Mouse (Mus musculus) subcutaneous adipose tissue, adult 2 months (tissue): Measurements from ENCODE around the gene Gm49395. TPM values are rescaled to one million over a fixed set of nuclear protein-coding genes. Genes with fewer than 3 reads are reported as not detected.

Experiments
- polyA plus RNA-seq: library from polyadenylated mRNA; depleted of rRNA; stranded (reverse); fragments of >200 nt; gene quantifications from 2 replicates; pipeline ENCODE4 v1.2.3, GENCODE M21; 2012; ENCODE audit warnings: low replicate concordance; rRNA removed

Gm49395 gene
- polyA plus RNA-seq, result 4.2 and 6.6 TPM in 2 replicates

DNA sequence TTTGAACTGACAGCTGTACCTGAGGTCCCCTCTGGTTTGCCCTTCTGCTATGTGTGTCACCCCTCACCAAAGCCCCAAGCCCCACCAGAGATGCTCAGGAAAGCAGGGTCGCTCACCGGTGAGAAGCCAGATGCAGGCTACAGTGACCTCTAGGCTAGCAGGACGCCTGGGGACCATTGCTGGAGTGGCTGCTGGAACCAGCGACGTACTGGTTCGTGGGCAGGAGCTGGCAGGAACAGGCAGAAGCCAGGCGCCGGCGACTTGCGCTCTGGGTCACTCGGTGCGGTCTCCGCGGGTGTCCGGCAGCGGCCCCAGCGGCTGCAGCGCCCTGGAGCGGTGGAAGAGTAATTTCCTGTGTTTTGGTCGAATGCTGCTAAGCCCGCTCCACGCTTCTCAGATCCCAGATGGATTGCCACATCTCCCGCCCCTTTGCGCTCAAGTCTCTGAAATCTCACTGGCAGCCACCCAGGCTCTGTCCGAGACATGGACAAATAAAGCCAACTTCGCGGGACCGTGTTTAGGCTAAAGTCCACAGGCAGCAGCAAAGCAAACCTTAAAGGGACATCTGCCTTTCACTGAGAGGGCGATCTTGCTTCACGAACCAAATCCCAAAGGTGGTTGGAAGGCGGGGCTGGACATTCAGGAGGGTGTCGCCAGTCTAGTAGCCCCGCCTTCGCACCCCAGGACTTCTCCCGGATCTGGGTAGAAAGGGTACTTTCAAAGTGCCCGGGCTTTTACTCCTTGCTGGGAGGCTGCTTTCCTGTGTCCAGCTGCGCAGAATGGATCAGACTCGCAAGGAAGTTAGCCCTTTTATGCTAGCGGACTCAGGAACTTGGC lies at the start of gene Gm49395, which contains the start of gene Itga1:
Gene Gm49395, minus strand, starts transcription at position 567 of the 837 bp plus-strand sequence.
Gene Itga1, minus strand, starts transcription at position 610 of the 837 bp plus-strand sequence.

DNA sequence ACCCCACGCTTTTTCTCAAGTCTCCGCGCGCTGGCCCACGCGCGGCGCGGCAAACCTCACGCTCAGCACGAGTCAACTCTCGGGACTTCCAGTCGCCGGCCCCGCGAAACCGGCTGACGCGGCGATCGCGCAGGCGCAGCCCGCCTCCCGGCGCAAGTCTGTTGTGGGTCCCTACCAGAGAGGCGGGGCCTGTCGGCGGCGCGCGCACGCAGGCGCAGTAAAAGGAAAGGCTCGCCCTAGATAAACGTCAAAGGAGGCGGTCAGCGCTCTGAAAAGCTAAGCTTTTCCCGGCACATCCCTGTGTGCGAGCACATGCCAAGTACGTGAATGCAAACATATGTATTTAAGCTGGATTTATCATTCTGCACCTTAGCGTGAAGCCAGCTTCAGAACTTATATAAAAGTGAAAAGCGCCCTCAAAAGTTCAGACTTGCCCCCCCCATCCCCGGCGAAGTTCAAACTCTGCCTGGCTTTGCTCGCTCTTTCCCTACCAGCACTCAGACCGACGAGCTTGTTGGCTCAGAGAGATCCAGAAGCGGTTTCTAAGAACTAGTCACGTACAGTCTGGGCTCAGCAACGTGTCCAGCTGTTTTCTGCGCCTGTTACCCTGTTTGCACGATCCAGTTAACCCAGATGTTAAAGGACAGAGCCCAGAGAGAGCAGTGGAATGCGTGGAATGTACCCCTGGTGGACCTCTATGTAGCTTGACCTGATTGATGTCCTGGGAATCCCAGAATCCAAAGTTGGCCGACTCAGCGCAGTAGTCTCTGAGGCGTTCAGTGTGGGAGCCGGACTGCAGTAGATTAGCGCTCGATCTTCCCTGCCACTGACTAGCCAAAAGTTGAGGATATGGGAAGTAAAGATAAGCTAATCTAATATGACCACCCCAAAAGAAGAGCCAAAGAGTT lies 11.4 kb downstream of the Gm49395 start, which contains the start of gene Pelo:
Gene Pelo, minus strand, starts transcription at position 118 of the 908 bp plus-strand sequence.

Other genes starting within 250 kb of the Gm49395 start
- 0.39 and 2.0 TPM in 2 replicates for gene Itga2, start 169.8 kb downstream of the Gm49395 start, polyA plus RNA-seq
- gene Pelo, start 11.7 kb downstream of the Gm49395 start, polyA plus RNA-seq, result 26.4 and 27.7 TPM in 2 replicates
- gene Itga1, start within 50 bp of the Gm49395 start, polyA plus RNA-seq, result 14.9 and 17.9 TPM in 2 replicates